Comparison of ENCODE assay signal across 28 mouse cellular contexts in genomic region chr14:55551347-55551746, GRCm38 (mm10). TPM values are rescaled to one million over a fixed set of nuclear protein-coding genes. Genes with fewer than 3 reads are reported as not detected.
"Had no signal": no experiment of that assay in that cellular context is flagged by ENCODE, and none has a peak within 500 bp of the region (broad histone marks: within the 10 kb centered on the region; RNA-seq: fewer than 3 reads in every experiment).

No protein-coding gene starts in this region.

- H3K27me3 ChIP-seq: lung, embryonic 15.5 days; megakaryocyte, embryonic 14.5 days; midbrain, embryonic 13.5 days; midbrain, embryonic 15.5 days; neural tube, embryonic 13.5 days; neural tube, embryonic 15.5 days; stomach, embryonic 15.5 days had no signal

- H3K4me1 ChIP-seq: lung, embryonic 15.5 days; midbrain, embryonic 13.5 days; midbrain, embryonic 15.5 days; neural tube, embryonic 13.5 days; neural tube, embryonic 15.5 days; stomach, embryonic 15.5 days had no signal

- ATAC-seq: liver, postnatal 0 days; lung, postnatal 0 days; midbrain, embryonic 13.5 days; midbrain, embryonic 15.5 days had no signal

- DNase-seq: liver, postnatal 0 days; lung, adult 2 months; lung, postnatal 14 days; lung, postnatal 36 days; retina, postnatal 1 day; right cerebral cortex, adult 18-20 months; right cerebral cortex, postnatal 25 days; right cerebral cortex, postnatal 4 days; spleen, adult 18-20 months; thymus, adult 2 months; thymus, postnatal 25 days; thymus, postnatal 4 days had no signal

- H3K4me2 ChIP-seq: lung, embryonic 15.5 days; midbrain, embryonic 11.5 days; midbrain, embryonic 13.5 days; midbrain, embryonic 15.5 days; neural tube, embryonic 13.5 days; neural tube, embryonic 15.5 days; stomach, embryonic 15.5 days had no signal

- H3K9ac ChIP-seq: liver, postnatal 0 days; lung, embryonic 15.5 days; midbrain, embryonic 13.5 days; midbrain, embryonic 15.5 days; neural tube, embryonic 13.5 days; neural tube, embryonic 15.5 days; stomach, embryonic 15.5 days had no signal

- H3K27ac ChIP-seq: lung, embryonic 15.5 days; macrophage; midbrain, embryonic 13.5 days; midbrain, embryonic 15.5 days; neural tube, embryonic 13.5 days; neural tube, embryonic 15.5 days; stomach, embryonic 15.5 days; stomach, postnatal 0 days had no signal

- H3K4me3 ChIP-seq: lung, embryonic 15.5 days; megakaryocyte, embryonic 14.5 days; midbrain, embryonic 13.5 days; midbrain, embryonic 15.5 days; neural tube, embryonic 13.5 days; neural tube, embryonic 15.5 days; stomach, embryonic 15.5 days had no signal

- H3K9me3 ChIP-seq: lung, embryonic 15.5 days; megakaryocyte, embryonic 14.5 days; midbrain, embryonic 13.5 days; midbrain, embryonic 15.5 days; neural tube, embryonic 13.5 days; neural tube, embryonic 15.5 days; stomach, embryonic 15.5 days had no signal

RNA-seq across cellular contexts. Expression of gene A730061H03Rik, which starts 8.9 kb away (rescaled TPM):
- total RNA-seq: monocyte, adult 5-6 weeks had no signal
- polyA plus RNA-seq: macrophage; midbrain, embryonic 15.5 days; small intestine, adult 2 months had no signal

RNA-seq across cellular contexts. Expression of gene Fitm1, which starts 24.1 kb away (rescaled TPM):
- total RNA-seq: monocyte, adult 5-6 weeks had no signal
- polyA plus RNA-seq: macrophage; midbrain, embryonic 11.5 days; midbrain, embryonic 13.5 days had no signal

RNA-seq across cellular contexts. Expression of gene Nrl, which starts 26.6 kb away (rescaled TPM):
- total RNA-seq: megakaryocyte progenitor cell, adult 5-6 weeks; monocyte, adult 5-6 weeks had no signal
- polyA plus RNA-seq: liver, postnatal 0 days; lung, adult 2 months; lung, embryonic 15.5 days; lung, postnatal 0 days; macrophage; midbrain, embryonic 11.5 days; neural tube, embryonic 11.5 days; small intestine, adult 2 months; stomach, embryonic 15.5 days; stomach, postnatal 0 days; urinary bladder, adult 2 months had no signal
